Mouse (Mus musculus): Measurements from ENCODE around the gene Anapc10. TPM values are rescaled to one million over a fixed set of nuclear protein-coding genes. Genes with fewer than 3 reads are reported as not detected.
"Not testable (repeated sequence)": the region's sequence is repeated elsewhere in the genome, so short reads cannot be mapped to it uniquely, and the experiment has no call there.

Anapc10 gene
- total RNA-seq, 1 experiment = 16.5 TPM

GRCm38 (mm10) chr8:79680555-79680954 lies 31.1 kb upstream of the Anapc10 start:
- Histone ChIP-seq H3K9me3 (ENCODE audit: control insufficient read depth, insufficient read depth, low read depth, low read length) (no peaks in the 10 kb centered on the region), H3K4me3 (ENCODE audit: insufficient read depth in 1 of 2, low read depth in 1 of 2, low read length in 2 of 2, poor library complexity in 1 of 2, severe bottlenecking in 1 of 2) (peak overlapping the region; percentile 26 to 53; a peak in 3 of 4 replicates), H3K36me3 (ENCODE audit: control insufficient read depth, insufficient read depth, low read length, poor library complexity, severe bottlenecking) (peaks cover 8% of the 10 kb centered on the region), H3K9ac (ENCODE audit: insufficient read depth, low read depth, low read length, poor library complexity, severe bottlenecking) (no peak overlapping the region), H3K27ac (ENCODE audit: insufficient read depth, low read depth, low read length, poor library complexity, severe bottlenecking) (no peak overlapping the region), H3K4me1 (ENCODE audit: control insufficient read depth in 2 of 2, insufficient read depth in 2 of 2, low read length in 2 of 2, poor library complexity in 1 of 2) (peaks cover 0 to 2% of the 10 kb centered on the region in 2 experiments; a peak in 1 of 4 replicates)
- TF ChIP-seq ZNF384 (IDR thresholded peaks at IDR 0.05; ENCODE audit: low read depth, low read length) (no peak), MAFK (IDR thresholded peaks at IDR 0.05; ENCODE audit: insufficient read depth, low read depth, low read length) (no peak), CHD2 (IDR thresholded peaks at IDR 0.05; ENCODE audit: low read depth, low read length) (no peak), ZC3H11A (IDR thresholded peaks at IDR 0.05; ENCODE audit: borderline replicate concordance, low read depth, low read length) (no peak), HCFC1 (IDR thresholded peaks at IDR 0.05; ENCODE audit: borderline replicate concordance, insufficient read depth, low read length) (no peak)
- no peak for DNase-seq (ENCODE audit: low read depth, low spot score)
- in situ Hi-C loops (cut with MboI; ENCODE audit: low sequenced_read_pairs in 2 of 2, unreplicated experiment in 2 of 2) = loop anchor here in 1 of 2 experiments (25.0 kb wide), 1 partner anchor 1057 kb away; the partner anchor contains the start of gene Smarca5

GRCm38 (mm10) chr8:79680965-79681364 lies 30.7 kb upstream of the Anapc10 start:
- H3K27ac ChIP-seq (ENCODE audit: insufficient read depth, low read depth, low read length, poor library complexity, severe bottlenecking) = no peak overlapping the region
- DNase-seq (ENCODE audit: low read depth, low spot score) = no peak
- no peak overlapping the region for H3K9ac ChIP-seq (ENCODE audit: insufficient read depth, low read depth, low read length, poor library complexity, severe bottlenecking)
- TF ChIP-seq ZC3H11A (IDR thresholded peaks at IDR 0.05; ENCODE audit: borderline replicate concordance, low read depth, low read length) (no peak), HCFC1 (IDR thresholded peaks at IDR 0.05; ENCODE audit: borderline replicate concordance, insufficient read depth, low read length) (no peak), ZNF384 (IDR thresholded peaks at IDR 0.05; ENCODE audit: low read depth, low read length) (no peak), CHD2 (IDR thresholded peaks at IDR 0.05; ENCODE audit: low read depth, low read length) (no peak), MAFK (IDR thresholded peaks at IDR 0.05; ENCODE audit: insufficient read depth, low read depth, low read length) (no peak)
- in situ Hi-C loops (cut with MboI; ENCODE audit: low sequenced_read_pairs in 2 of 2, unreplicated experiment in 2 of 2) = loop anchor here in 1 of 2 experiments (25.0 kb wide), 1 partner anchor 1056 kb away; the partner anchor contains the start of gene Smarca5
- H3K36me3 ChIP-seq (ENCODE audit: control insufficient read depth, insufficient read depth, low read length, poor library complexity, severe bottlenecking) = peaks cover 11% of the 10 kb centered on the region
- H3K4me3 ChIP-seq (ENCODE audit: insufficient read depth in 1 of 2, low read depth in 1 of 2, low read length in 2 of 2, poor library complexity in 1 of 2, severe bottlenecking in 1 of 2) = peak overlapping the region; percentile 26 to 53; a peak in 2 of 4 replicates
- H3K9me3 ChIP-seq (ENCODE audit: control insufficient read depth, insufficient read depth, low read depth, low read length) = no peaks in the 10 kb centered on the region
- peaks cover 0 to 2% of the 10 kb centered on the region in 2 experiments; a peak in 1 of 4 replicates for H3K4me1 ChIP-seq (ENCODE audit: control insufficient read depth in 2 of 2, insufficient read depth in 2 of 2, low read length in 2 of 2, poor library complexity in 1 of 2)

GRCm38 (mm10) chr8:79685927-79686326 lies 25.7 kb upstream of the Anapc10 start:
- in situ Hi-C loops (cut with MboI; ENCODE audit: low sequenced_read_pairs in 2 of 2, unreplicated experiment in 2 of 2) = loop anchor here in 1 of 2 experiments (25.0 kb wide), 1 partner anchor 1051 kb away; the partner anchor contains the start of gene Smarca5
- not testable (repeated sequence) for H3K9ac ChIP-seq (ENCODE audit: insufficient read depth, low read depth, low read length, poor library complexity, severe bottlenecking); H3K27ac ChIP-seq (ENCODE audit: insufficient read depth, low read depth, low read length, poor library complexity, severe bottlenecking); H3K4me1 ChIP-seq (ENCODE audit: control insufficient read depth in 2 of 2, insufficient read depth in 2 of 2, low read length in 2 of 2, poor library complexity in 1 of 2); DNase-seq (ENCODE audit: low read depth, low spot score); H3K4me3 ChIP-seq (ENCODE audit: insufficient read depth in 1 of 2, low read depth in 1 of 2, low read length in 2 of 2, poor library complexity in 1 of 2, severe bottlenecking in 1 of 2); H3K9me3 ChIP-seq (ENCODE audit: control insufficient read depth, insufficient read depth, low read depth, low read length)
- peak; percentile 74 for TF ChIP-seq ZNF384 (IDR thresholded peaks at IDR 0.05; ENCODE audit: low read depth, low read length)
- peaks cover 16% of the 10 kb centered on the region for H3K36me3 ChIP-seq (ENCODE audit: control insufficient read depth, insufficient read depth, low read length, poor library complexity, severe bottlenecking)

- Histone ChIP-seq H3K9ac (ENCODE audit: insufficient read depth, low read depth, low read length, poor library complexity, severe bottlenecking) (no peak overlapping the region), H3K36me3 (ENCODE audit: control insufficient read depth, insufficient read depth, low read length, poor library complexity, severe bottlenecking) (peaks cover 17% of the 10 kb centered on the region), H3K9me3 (ENCODE audit: control insufficient read depth, insufficient read depth, low read depth, low read length) (no peaks in the 10 kb centered on the region), H3K4me1 (ENCODE audit: control insufficient read depth in 2 of 2, insufficient read depth in 2 of 2, low read length in 2 of 2, poor library complexity in 1 of 2) (no peaks in the 10 kb centered on the region), H3K4me3 (ENCODE audit: insufficient read depth in 1 of 2, low read depth in 1 of 2, low read length in 2 of 2, poor library complexity in 1 of 2, severe bottlenecking in 1 of 2) (no peak overlapping the region), H3K27ac (ENCODE audit: insufficient read depth, low read depth, low read length, poor library complexity, severe bottlenecking) (no peak overlapping the region)
- no peak for DNase-seq (ENCODE audit: low read depth, low spot score)
- in situ Hi-C loops (cut with MboI; ENCODE audit: low sequenced_read_pairs in 2 of 2, unreplicated experiment in 2 of 2) = loop anchor here in 1 of 2 experiments (25.0 kb wide), 1 partner anchor 1045 kb away; the partner anchor contains the start of gene Smarca5
- TF ChIP-seq ZNF384 (IDR thresholded peaks at IDR 0.05; ENCODE audit: low read depth, low read length) = no peak
- TF ChIP-seq MAFK (IDR thresholded peaks at IDR 0.05; ENCODE audit: insufficient read depth, low read depth, low read length) = no peak
- no peak for TF ChIP-seq ZC3H11A (IDR thresholded peaks at IDR 0.05; ENCODE audit: borderline replicate concordance, low read depth, low read length)
- no peak for TF ChIP-seq CHD2 (IDR thresholded peaks at IDR 0.05; ENCODE audit: low read depth, low read length)
- no peak for TF ChIP-seq HCFC1 (IDR thresholded peaks at IDR 0.05; ENCODE audit: borderline replicate concordance, insufficient read depth, low read length)
Observed at GRCm38 (mm10) chr8:79692531-79692930, 19.1 kb upstream of the Anapc10 start.

GRCm38 (mm10) chr8:79706687-79707086 lies 4.9 kb upstream of the Anapc10 start:
- H3K4me1 ChIP-seq (ENCODE audit: control insufficient read depth in 2 of 2, insufficient read depth in 2 of 2, low read length in 2 of 2, poor library complexity in 1 of 2) = peaks cover 0 to 2% of the 10 kb centered on the region in 2 experiments; a peak in 1 of 4 replicates
- DNase-seq (ENCODE audit: low read depth, low spot score) = no peak
- H3K4me3 ChIP-seq (ENCODE audit: insufficient read depth in 1 of 2, low read depth in 1 of 2, low read length in 2 of 2, poor library complexity in 1 of 2, severe bottlenecking in 1 of 2) = no peak overlapping the region
- in situ Hi-C loops (cut with MboI; ENCODE audit: low sequenced_read_pairs in 2 of 2, unreplicated experiment in 2 of 2) = no loop called here
- H3K27ac ChIP-seq (ENCODE audit: insufficient read depth, low read depth, low read length, poor library complexity, severe bottlenecking) = no peak overlapping the region
- no peak overlapping the region for H3K9ac ChIP-seq (ENCODE audit: insufficient read depth, low read depth, low read length, poor library complexity, severe bottlenecking)
- H3K9me3 ChIP-seq (ENCODE audit: control insufficient read depth, insufficient read depth, low read depth, low read length) = no peaks in the 10 kb centered on the region
- no peak for TF ChIP-seq ZNF384 (IDR thresholded peaks at IDR 0.05; ENCODE audit: low read depth, low read length)
- no peak for TF ChIP-seq ZC3H11A (IDR thresholded peaks at IDR 0.05; ENCODE audit: borderline replicate concordance, low read depth, low read length)
- TF ChIP-seq HCFC1 (IDR thresholded peaks at IDR 0.05; ENCODE audit: borderline replicate concordance, insufficient read depth, low read length) = no peak
- no peak for TF ChIP-seq MAFK (IDR thresholded peaks at IDR 0.05; ENCODE audit: insufficient read depth, low read depth, low read length)
- TF ChIP-seq CHD2 (IDR thresholded peaks at IDR 0.05; ENCODE audit: low read depth, low read length) = no peak
- peaks cover 21% of the 10 kb centered on the region for H3K36me3 ChIP-seq (ENCODE audit: control insufficient read depth, insufficient read depth, low read length, poor library complexity, severe bottlenecking)

All from ES-E14 (cell line).